Mouse (Mus musculus) small intestine, adult 2 months (tissue): ENCODE data around the gene Lrrc29.

ENCODE experiments used
- CTCF ChIP-seq: fragments of 200-500 bp; IDR thresholded peaks from 2 replicates; pipeline ENCODE4 v1.5.1; 2012; ENCODE audit warnings: low read depth, mild to moderate bottlenecking, control low read depth, inconsistent platforms, low read length, moderate library complexity, mixed read lengths; ENCODE audit not compliant: insufficient replicate concordance, insufficient read length; ENCODE audit errors: extremely low read depth
- POLR2A ChIP-seq: fragments of 200-500 bp; IDR thresholded peaks from 2 replicates; pipeline ENCODE4 v1.6.1; 2012; ENCODE audit warnings: low read depth, mild to moderate bottlenecking, control low read depth, inconsistent platforms, low read length, moderate library complexity

- TF ChIP-seq POLR2A (peak; percentile 27), CTCF (no peak)
Measured at GRCm38 (mm10) chr8:105269461-105269947, 56.6 kb downstream of the Lrrc29 start, which contains the start of gene Hsf4.
